Mouse (Mus musculus) heart, adult 8-10 months (tissue): Measurements from ENCODE around the gene Hhatl. TPM values are rescaled to one million over a fixed set of nuclear protein-coding genes. Genes with fewer than 3 reads are reported as not detected.
A peak's percentile ranks its signal among the peaks of the same experiment; 100 is the strongest.

Experiments
- DNase-seq: peaks from one replicate; pipeline ENCODE4 v3.0.0; 2022; ENCODE audit warnings: low spot score
- total RNA-seq, 4 experiments: library from RNA; stranded (reverse); gene quantifications; 2 replicates each; pipeline ENCODE4 v1.2.4; 2022

Gene Hhatl
- 100 to 1,000 TPM; 100 to 119 (median 118) TPM for total RNA-seq

GRCm38 (mm10) chr9:121791757-121792521 lies at the start of gene Hhatl:
Gene Hhatl (minus strand): TSS chr9:121792507.
- DNase-seq, result peak; percentile 29

- DNase-seq, result no peak
These were observed 47.3 kb upstream of the Hhatl start for GRCm38 (mm10) chr9:121839622-121839965.

- DNase-seq, result peak; percentile 49
These were observed 46.7 kb upstream of the Hhatl start, which contains the start of gene Ccdc13 for GRCm38 (mm10) chr9:121838829-121839621. Gene Ccdc13 (minus strand): TSS chr9:121839461.

GRCm38 (mm10) chr9:121838008-121838407 lies 45.7 kb upstream of the Hhatl start:
- DNase-seq, result no peak

GRCm38 (mm10) chr9:121833825-121834224 lies 41.5 kb upstream of the Hhatl start:
- DNase-seq, result no peak

GRCm38 (mm10) chr9:121830956-121831293 lies 38.6 kb upstream of the Hhatl start:
- peak; percentile 77 for DNase-seq

- peak; percentile 16 for DNase-seq
These were observed 38.1 kb upstream of the Hhatl start for GRCm38 (mm10) chr9:121830243-121830955.

GRCm38 (mm10) chr9:121829270-121829992 lies 37.1 kb upstream of the Hhatl start:
- no peak for DNase-seq

GRCm38 (mm10) chr9:121828314-121828713 lies 36.0 kb upstream of the Hhatl start:
- no peak for DNase-seq

GRCm38 (mm10) chr9:121826356-121826755 lies 34.0 kb upstream of the Hhatl start:
- DNase-seq, result no peak

- DNase-seq, result no peak
These were observed 31.7 kb upstream of the Hhatl start for GRCm38 (mm10) chr9:121823991-121824390.

GRCm38 (mm10) chr9:121823051-121823450 lies 30.7 kb upstream of the Hhatl start:
- peak; percentile 51 for DNase-seq

GRCm38 (mm10) chr9:121822585-121822991 lies 30.3 kb upstream of the Hhatl start:
- no peak for DNase-seq

GRCm38 (mm10) chr9:121820765-121821164 lies 28.5 kb upstream of the Hhatl start:
- no peak for DNase-seq

- no peak for DNase-seq
These were observed 27.6 kb upstream of the Hhatl start for GRCm38 (mm10) chr9:121819771-121820471.

GRCm38 (mm10) chr9:121819073-121819770 lies 26.9 kb upstream of the Hhatl start:
- DNase-seq, result no peak

- DNase-seq, result no peak
These were observed 22.9 kb upstream of the Hhatl start for GRCm38 (mm10) chr9:121815183-121815582.

GRCm38 (mm10) chr9:121810081-121810821 lies 17.9 kb upstream of the Hhatl start:
- DNase-seq, result no peak

GRCm38 (mm10) chr9:121808511-121808910 lies 16.2 kb upstream of the Hhatl start:
- no peak for DNase-seq

- no peak for DNase-seq
These were observed 15.6 kb upstream of the Hhatl start for GRCm38 (mm10) chr9:121807947-121808346.
